Mouse (Mus musculus): ENCODE measurements around the gene Pkd1l2. TPM values are rescaled to one million over a fixed set of nuclear protein-coding genes. Genes with fewer than 3 reads are reported as not detected.

Gene Pkd1l2
- polyA plus RNA-seq, 2 experiments = 0.07 to 0.16 TPM

DNA sequence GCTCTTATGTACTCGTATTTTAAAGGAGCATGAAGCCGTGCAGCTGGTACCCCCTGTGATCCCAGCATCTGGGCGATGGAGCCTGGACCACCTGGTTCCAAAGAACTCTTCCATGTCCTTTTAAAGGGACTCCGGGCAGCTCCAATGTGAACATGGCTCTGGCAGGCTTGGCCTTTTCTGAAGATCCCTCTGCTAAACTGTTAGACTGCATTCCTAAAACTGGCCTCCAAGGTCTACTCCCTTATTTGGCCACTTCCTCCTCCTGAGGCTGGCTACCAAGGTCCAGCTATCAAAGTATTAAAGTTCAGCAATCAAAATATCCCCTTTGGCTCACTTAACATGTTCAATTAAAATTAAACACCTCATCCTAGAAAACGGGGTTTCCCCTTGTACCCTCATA, 54.6 kb downstream of the Pkd1l2 start:
- H3K4me2 ChIP-seq (replicated peaks; ENCODE audit: low read depth, low read length, severe bottlenecking) = no peak overlapping the region
- H3K9me3 ChIP-seq (ENCODE audit: control insufficient read depth, low read length) = no peaks in the 10 kb centered on the region
- H3K4me3 ChIP-seq (replicated peaks; ENCODE audit: low read length) = no peak overlapping the region
- TF ChIP-seq POLR2A (IDR thresholded peaks at IDR 0.05; ENCODE audit: borderline replicate concordance, extremely low read depth, insufficient read depth, insufficient read length) = no peak
- WGBS = 84% methylated on average over 5 of the region's 5 CpGs
- H3K9ac ChIP-seq (ENCODE audit: low read depth, low read length, severe bottlenecking) = no peak overlapping the region
- no peaks in the 10 kb centered on the region for H3K27me3 ChIP-seq (ENCODE audit: control insufficient read depth, insufficient read depth, low read length)
- H3K27ac ChIP-seq (replicated peaks; ENCODE audit: low read depth, low read length) = no peak overlapping the region
- no peaks in the 10 kb centered on the region for H3K36me3 ChIP-seq (ENCODE audit: control insufficient read depth, insufficient read depth, low read length)
- DNase-seq (ENCODE audit: low spot score) (no peak), ATAC-seq (ENCODE audit: low FRiP score, low read depth) (no peak)
- H3K4me1 ChIP-seq (ENCODE audit: control insufficient read depth, insufficient read depth, low read length) = no peaks in the 10 kb centered on the region

DNA sequence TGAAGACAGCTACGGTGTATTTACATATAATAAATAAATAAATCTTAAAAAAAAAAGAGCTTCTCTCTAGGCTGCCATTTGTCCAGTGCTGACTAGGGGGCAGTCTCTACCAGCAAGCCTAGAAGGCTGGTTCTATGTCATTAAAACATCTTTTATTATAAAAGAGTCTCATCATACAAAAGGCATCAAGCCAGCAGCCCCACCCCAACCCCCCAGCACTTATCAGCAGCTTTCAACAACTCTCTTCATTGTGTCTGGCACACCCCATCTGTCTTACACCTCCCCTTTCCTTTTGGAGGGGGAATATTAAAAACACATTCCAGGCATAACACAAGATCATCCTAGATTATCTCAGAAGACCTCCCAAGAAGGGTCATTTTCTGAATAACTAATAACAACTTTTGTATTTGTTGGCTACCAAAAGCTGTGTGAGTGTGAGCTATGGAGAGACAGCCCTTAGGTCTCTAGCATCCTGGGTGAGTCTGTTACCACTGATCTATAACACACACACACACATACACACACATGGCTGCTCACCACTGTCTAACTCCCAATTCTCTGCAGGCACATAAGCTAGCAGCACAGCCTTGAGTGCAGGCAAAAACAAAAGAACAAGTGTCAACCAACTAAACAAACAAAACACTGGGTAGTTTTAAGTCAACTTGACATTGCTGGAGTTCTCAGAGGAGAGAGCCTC, 59.8 kb downstream of the Pkd1l2 start:
- 73% methylated on average over 1 of the region's 1 CpGs for WGBS
- Histone ChIP-seq H3K9me3 (ENCODE audit: control insufficient read depth, low read length) (no peaks in the 10 kb centered on the region), H3K9ac (ENCODE audit: low read depth, low read length, severe bottlenecking) (no peak overlapping the region), H3K4me2 (replicated peaks; ENCODE audit: low read depth, low read length, severe bottlenecking) (no peak overlapping the region), H3K27me3 (ENCODE audit: control insufficient read depth, insufficient read depth, low read length) (no peaks in the 10 kb centered on the region), H3K4me3 (replicated peaks; ENCODE audit: low read length) (no peak overlapping the region), H3K4me1 (ENCODE audit: control insufficient read depth, insufficient read depth, low read length) (no peaks in the 10 kb centered on the region), H3K36me3 (ENCODE audit: control insufficient read depth, insufficient read depth, low read length) (no peaks in the 10 kb centered on the region), H3K27ac (replicated peaks; ENCODE audit: low read depth, low read length) (no peak overlapping the region)
- TF ChIP-seq POLR2A (IDR thresholded peaks at IDR 0.05; ENCODE audit: borderline replicate concordance, extremely low read depth, insufficient read depth, insufficient read length) = no peak
- no peak for DNase-seq (ENCODE audit: low spot score)
- no peak for ATAC-seq (ENCODE audit: low FRiP score, low read depth)

DNA sequence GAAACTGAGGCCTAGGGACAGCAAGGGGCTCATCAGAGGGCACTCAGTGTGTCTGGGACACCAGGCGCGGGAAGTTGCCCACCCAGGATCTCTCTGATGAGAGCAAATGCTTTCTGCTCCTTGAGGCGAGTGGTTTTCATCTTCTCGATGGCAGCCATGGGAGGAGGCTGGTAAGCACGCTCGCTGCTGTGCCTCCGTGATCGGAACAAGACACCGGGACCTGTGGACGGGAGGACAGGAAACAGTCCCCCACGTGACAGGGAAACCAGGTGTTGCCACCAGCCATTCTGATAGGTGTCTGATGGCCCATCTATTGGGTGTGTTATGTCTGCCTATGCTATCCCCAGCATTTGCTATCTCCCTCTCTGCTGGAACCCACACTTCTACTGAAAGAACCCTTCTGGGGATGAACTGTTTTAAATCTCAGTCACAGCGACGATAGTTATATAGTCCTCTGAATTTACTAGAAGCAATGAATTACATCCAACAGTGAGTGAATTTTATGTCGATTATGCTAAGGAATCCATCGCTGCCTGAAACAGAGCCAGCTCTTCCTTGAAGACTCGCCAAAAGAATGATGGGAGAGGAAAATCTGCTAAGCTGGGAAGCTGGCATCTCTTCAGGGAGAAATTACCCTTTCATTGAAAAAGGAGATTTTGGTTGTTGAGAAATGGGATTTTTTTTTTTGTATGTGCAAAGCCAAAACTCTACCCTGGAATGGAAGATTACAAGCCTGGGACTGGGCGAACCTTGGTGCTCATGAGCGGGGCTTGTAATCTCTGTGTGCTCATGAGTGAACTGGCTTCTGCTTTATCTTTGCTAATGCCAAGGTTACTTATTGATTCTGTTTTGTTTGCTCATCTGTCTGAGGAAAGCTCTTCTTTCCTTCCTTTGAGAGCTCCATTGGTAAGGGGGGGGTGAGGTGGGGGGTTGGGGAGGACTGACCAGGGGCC, 62.6 kb downstream of the Pkd1l2 start:
- WGBS = 73% methylated on average over 18 of the region's 18 CpGs
- Histone ChIP-seq H3K4me3 (replicated peaks; ENCODE audit: low read length) (no peak overlapping the region), H3K4me2 (replicated peaks; ENCODE audit: low read depth, low read length, severe bottlenecking) (no peak overlapping the region), H3K27ac (replicated peaks; ENCODE audit: low read depth, low read length) (no peak overlapping the region), H3K27me3 (ENCODE audit: control insufficient read depth, insufficient read depth, low read length) (no peaks in the 10 kb centered on the region), H3K36me3 (ENCODE audit: control insufficient read depth, insufficient read depth, low read length) (no peaks in the 10 kb centered on the region), H3K4me1 (ENCODE audit: control insufficient read depth, insufficient read depth, low read length) (no peaks in the 10 kb centered on the region), H3K9me3 (ENCODE audit: control insufficient read depth, low read length) (no peaks in the 10 kb centered on the region), H3K9ac (ENCODE audit: low read depth, low read length, severe bottlenecking) (no peak overlapping the region)
- no peak for ATAC-seq (ENCODE audit: low FRiP score, low read depth)
- no peak for TF ChIP-seq POLR2A (IDR thresholded peaks at IDR 0.05; ENCODE audit: borderline replicate concordance, extremely low read depth, insufficient read depth, insufficient read length)
- DNase-seq (ENCODE audit: low spot score) = peak; percentile 57

DNA sequence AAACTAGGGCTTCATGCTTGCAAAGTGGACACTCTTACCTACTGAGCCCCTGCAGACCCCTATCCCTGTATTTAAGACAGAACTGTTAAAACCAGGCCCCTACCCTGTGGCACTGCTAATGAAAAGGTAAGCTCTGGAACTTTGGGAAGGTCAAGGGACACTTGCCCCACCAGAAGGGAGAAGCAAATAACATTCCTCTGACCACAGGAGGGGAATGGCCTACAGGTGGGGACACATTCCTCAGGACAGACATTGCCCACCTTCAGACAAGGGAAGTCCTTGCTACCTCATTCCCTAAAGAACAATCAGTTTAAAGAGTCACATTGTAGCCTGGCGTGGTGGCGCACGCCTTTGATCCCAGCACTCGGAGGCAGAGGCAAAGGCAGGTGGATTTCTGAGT, 64.4 kb downstream of the Pkd1l2 start:
- no peak overlapping the region for H3K27ac ChIP-seq (replicated peaks; ENCODE audit: low read depth, low read length)
- H3K9me3 ChIP-seq (ENCODE audit: control insufficient read depth, low read length) = no peaks in the 10 kb centered on the region
- no peaks in the 10 kb centered on the region for H3K4me1 ChIP-seq (ENCODE audit: control insufficient read depth, insufficient read depth, low read length)
- DNase-seq (ENCODE audit: low spot score) = no peak
- H3K4me2 ChIP-seq (replicated peaks; ENCODE audit: low read depth, low read length, severe bottlenecking) = no peak overlapping the region
- 89% methylated on average over 4 of the region's 4 CpGs for WGBS
- H3K36me3 ChIP-seq (ENCODE audit: control insufficient read depth, insufficient read depth, low read length) = no peaks in the 10 kb centered on the region
- no peak overlapping the region for H3K4me3 ChIP-seq (replicated peaks; ENCODE audit: low read length)
- no peak for ATAC-seq (ENCODE audit: low FRiP score, low read depth)
- H3K9ac ChIP-seq (ENCODE audit: low read depth, low read length, severe bottlenecking) = no peak overlapping the region
- H3K27me3 ChIP-seq (ENCODE audit: control insufficient read depth, insufficient read depth, low read length) = no peaks in the 10 kb centered on the region
- no peak for TF ChIP-seq POLR2A (IDR thresholded peaks at IDR 0.05; ENCODE audit: borderline replicate concordance, extremely low read depth, insufficient read depth, insufficient read length)

DNA sequence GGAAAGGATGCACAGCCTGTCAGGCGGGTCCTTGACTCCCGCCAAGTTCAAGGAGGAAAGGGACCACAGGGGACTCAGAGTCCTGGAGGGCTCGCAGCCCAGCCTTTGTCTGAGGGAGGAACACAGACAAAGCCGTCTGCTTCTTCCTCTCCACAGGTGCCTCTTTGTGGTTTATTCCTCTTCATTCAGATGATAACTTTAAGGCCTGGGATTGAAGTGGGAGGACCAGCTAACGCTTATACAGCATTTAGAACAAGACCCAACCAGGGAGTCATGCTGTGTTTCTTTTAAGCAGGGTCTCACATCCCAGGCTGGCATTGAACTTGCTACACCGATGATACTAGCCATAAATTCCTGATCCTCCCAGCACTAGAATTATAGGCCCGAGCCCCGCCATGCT, 65.2 kb downstream of the Pkd1l2 start:
- WGBS = 57% methylated on average over 8 of the region's 8 CpGs
- H3K4me2 ChIP-seq (replicated peaks; ENCODE audit: low read depth, low read length, severe bottlenecking) = no peak overlapping the region
- H3K9ac ChIP-seq (ENCODE audit: low read depth, low read length, severe bottlenecking) = no peak overlapping the region
- no peaks in the 10 kb centered on the region for H3K9me3 ChIP-seq (ENCODE audit: control insufficient read depth, low read length)
- H3K4me3 ChIP-seq (replicated peaks; ENCODE audit: low read length) = no peak overlapping the region
- DNase-seq (ENCODE audit: low spot score) = no peak
- H3K27ac ChIP-seq (replicated peaks; ENCODE audit: low read depth, low read length) = no peak overlapping the region
- no peaks in the 10 kb centered on the region for H3K36me3 ChIP-seq (ENCODE audit: control insufficient read depth, insufficient read depth, low read length)
- H3K27me3 ChIP-seq (ENCODE audit: control insufficient read depth, insufficient read depth, low read length) = no peaks in the 10 kb centered on the region
- H3K4me1 ChIP-seq (ENCODE audit: control insufficient read depth, insufficient read depth, low read length) = no peaks in the 10 kb centered on the region
- no peak for ATAC-seq (ENCODE audit: low FRiP score, low read depth)
- TF ChIP-seq POLR2A (IDR thresholded peaks at IDR 0.05; ENCODE audit: borderline replicate concordance, extremely low read depth, insufficient read depth, insufficient read length) = no peak

Data from limb, embryonic 14.5 days (tissue).